Mouse (Mus musculus) bone marrow, adult 2 months (tissue): ENCODE measurements around the gene Gm10642.

ENCODE experiments used
- CTCF ChIP-seq: fragments of 200-500 bp; IDR thresholded peaks from 2 replicates; pipeline ENCODE4 v1.5.1; 2011; ENCODE audit warnings: low read length, control low read depth; ENCODE audit not compliant: control insufficient read depth, insufficient read depth
- POLR2A ChIP-seq: fragments of 200-500 bp; IDR thresholded peaks from 2 replicates; pipeline ENCODE4 v1.6.1; 2011; ENCODE audit warnings: low read depth, mild to moderate bottlenecking, control low read depth, low read length, borderline replicate concordance; ENCODE audit not compliant: control insufficient read depth

- TF ChIP-seq POLR2A (no peak), CTCF (no peak)
Measured at GRCm38 (mm10) chr9:70670381-70670780, 14.3 kb downstream of the Gm10642 start.
